Mouse (Mus musculus) kidney, embryonic 15.5 days (tissue): ENCODE measurements around the gene Gm28778. TPM values are rescaled to one million over a fixed set of nuclear protein-coding genes. Genes with fewer than 3 reads are reported as not detected.
"Not testable (repeated sequence)": the region's sequence is repeated elsewhere in the genome, so short reads cannot be mapped to it uniquely, and the experiment has no call there.

ENCODE experiments used
- ATAC-seq: fragments of 200-750 bp; cut with Nextera tagmentation; replicated peaks from 2 replicates; pipeline ENCODE4 v1.8.0; 2017; ENCODE audit warnings: moderate TSS enrichment; ENCODE audit not compliant: low FRiP score
- H3K27ac ChIP-seq: fragments of 300-500 bp; sonication (generic); 2 replicates; pipeline ENCODE4 v1.5.1; 2015; ENCODE audit warnings: mild to moderate bottlenecking, inconsistent platforms
- H3K27me3 ChIP-seq: fragments of 300-500 bp; sonication (generic); 2 replicates; pipeline ENCODE4 v1.6.1; 2015; ENCODE audit warnings: inconsistent platforms
- H3K36me3 ChIP-seq: fragments of 300-500 bp; sonication (generic); 2 replicates; pipeline ENCODE4 v1.6.1; 2015; ENCODE audit warnings: inconsistent platforms
- H3K4me1 ChIP-seq: fragments of 300-500 bp; sonication (generic); 2 replicates; pipeline ENCODE4 v1.6.1; 2015; ENCODE audit warnings: inconsistent platforms
- H3K4me2 ChIP-seq: fragments of 300-500 bp; sonication (generic); 2 replicates; pipeline ENCODE4 v1.6.1; 2015; ENCODE audit warnings: moderate library complexity, mild to moderate bottlenecking, inconsistent platforms
- H3K4me3 ChIP-seq: fragments of 300-500 bp; sonication (generic); replicated peaks from 2 replicates; pipeline ENCODE4 v1.5.1; 2015; ENCODE audit warnings: mild to moderate bottlenecking, inconsistent platforms
- H3K9ac ChIP-seq: fragments of 300-500 bp; sonication (generic); 2 replicates; pipeline ENCODE4 v1.6.1; 2015; ENCODE audit warnings: mild to moderate bottlenecking, inconsistent platforms
- H3K9me3 ChIP-seq: fragments of 300-500 bp; sonication (generic); replicated peaks from 2 replicates; pipeline ENCODE4 v1.6.1; 2016; ENCODE audit warnings: inconsistent platforms
- WGBS: fragments of 180-500 bp; shearing (Covaris S2); methylation state at CpG from one replicate; pipeline ENCODE4 v1.1.7; 2015; ENCODE audit warnings: mixed read lengths; 5-methylcytosine and 5-hydroxymethylcytosine counted together
- polyA plus RNA-seq: library from polyadenylated mRNA; unstranded; fragments of >200 nt; fragmentation: Nextera tagmentation; extraction: Ambion mirVana; gene quantifications from 2 replicates; pipeline ENCODE4 v1.2.1, GENCODE M21; 2015

Gm28778 gene
- polyA plus RNA-seq, 1 experiment from 2014 or later, result not detected

DNA sequence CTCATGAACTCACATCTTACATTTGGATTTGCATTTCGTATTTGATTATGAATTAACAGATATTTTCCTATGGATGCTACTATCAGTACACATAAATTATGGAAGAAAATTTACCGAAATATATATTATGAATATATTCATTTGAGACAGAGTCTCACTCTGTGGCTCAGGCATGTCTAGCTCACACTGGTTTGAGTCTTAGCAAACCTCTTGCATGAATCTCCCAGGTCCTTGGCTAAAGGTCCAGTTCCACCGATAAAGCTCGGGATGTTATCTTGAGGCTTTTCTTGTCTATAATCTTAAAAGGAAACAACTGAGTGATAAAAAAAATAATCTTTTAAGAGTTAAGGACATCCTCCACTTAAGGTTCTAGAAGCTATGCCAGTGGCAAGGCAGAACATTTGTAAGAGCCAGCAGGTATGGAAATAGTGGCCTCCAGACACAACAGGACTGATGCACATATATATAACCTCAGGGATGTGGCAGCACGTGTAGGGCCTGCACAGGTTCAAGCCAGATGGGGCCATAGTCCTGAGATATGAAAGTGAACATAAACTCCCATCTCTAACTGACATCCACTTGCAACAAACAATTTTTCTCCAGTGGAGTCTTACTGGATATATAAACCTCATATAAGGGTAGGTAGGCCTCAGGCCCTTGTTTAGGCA lies 28.1 kb downstream of the Gm28778 start:
- Histone ChIP-seq H3K9ac (no peak overlapping the region), H3K9me3 (no peaks in the 10 kb centered on the region), H3K4me1 (no peaks in the 10 kb centered on the region), H3K27ac (no peak overlapping the region), H3K4me3 (no peak overlapping the region), H3K4me2 (no peak overlapping the region), H3K27me3 (no peaks in the 10 kb centered on the region), H3K36me3 (peaks cover 25% of the 10 kb centered on the region; the same call in 1 of the 2 replicates)
- WGBS, result 92% methylated on average over 5 of the region's 5 CpGs
- ATAC-seq, result no peak

DNA sequence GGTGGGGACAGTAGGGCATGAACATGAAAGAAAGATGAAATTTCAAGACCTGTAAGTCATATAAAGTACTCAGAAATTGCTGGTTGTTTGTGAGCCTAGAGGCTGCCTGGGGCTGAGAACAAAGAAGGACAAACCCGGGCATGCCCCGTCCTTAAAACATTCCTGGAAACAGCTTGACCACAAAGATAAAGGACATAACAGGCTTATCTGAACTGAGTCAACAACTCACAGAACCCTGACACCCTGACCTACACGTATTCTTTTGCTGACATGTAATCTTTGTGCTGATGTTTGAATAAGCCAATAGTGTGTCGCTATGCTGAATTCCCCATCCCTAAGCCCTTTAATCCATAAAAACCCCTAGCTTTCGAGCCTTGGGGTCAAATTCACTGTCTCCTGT lies 36.6 kb downstream of the Gm28778 start:
- not testable (repeated sequence) for H3K36me3 ChIP-seq, H3K4me3 ChIP-seq, H3K27ac ChIP-seq, ATAC-seq, H3K9me3 ChIP-seq, H3K27me3 ChIP-seq, H3K4me2 ChIP-seq, H3K4me1 ChIP-seq, H3K9ac ChIP-seq
- WGBS, result 83% methylated on average over 5 of the region's 5 CpGs

DNA sequence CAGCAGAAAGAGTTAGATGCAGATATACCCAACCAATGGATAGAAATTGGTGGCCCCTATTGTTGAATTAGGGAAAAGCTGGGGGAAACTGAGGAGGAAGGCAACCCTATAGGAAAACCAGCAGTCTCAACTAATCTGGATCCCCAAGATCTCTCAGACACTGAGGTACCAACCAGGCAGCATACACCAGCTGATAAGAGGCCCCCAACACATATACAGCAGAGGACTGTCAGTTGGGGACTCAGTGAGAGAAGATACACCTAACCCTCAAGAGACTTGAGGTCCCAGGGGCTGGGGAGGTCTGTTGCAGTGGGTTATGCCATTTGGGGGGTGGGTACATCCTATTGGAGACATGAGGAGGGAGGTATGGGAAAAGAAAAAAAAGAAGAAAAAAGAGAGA lies 38.6 kb downstream of the Gm28778 start:
- H3K4me3 ChIP-seq, result no peak overlapping the region
- no peak overlapping the region for H3K4me2 ChIP-seq
- H3K27ac ChIP-seq, result no peak overlapping the region
- ATAC-seq, result no peak
- H3K4me1 ChIP-seq, result no peaks in the 10 kb centered on the region
- peaks cover 3% of the 10 kb centered on the region for H3K36me3 ChIP-seq
- no peaks in the 10 kb centered on the region; the same call in 1 of the 2 replicates for H3K9me3 ChIP-seq
- H3K27me3 ChIP-seq, result no peaks in the 10 kb centered on the region
- no peak overlapping the region for H3K9ac ChIP-seq

DNA sequence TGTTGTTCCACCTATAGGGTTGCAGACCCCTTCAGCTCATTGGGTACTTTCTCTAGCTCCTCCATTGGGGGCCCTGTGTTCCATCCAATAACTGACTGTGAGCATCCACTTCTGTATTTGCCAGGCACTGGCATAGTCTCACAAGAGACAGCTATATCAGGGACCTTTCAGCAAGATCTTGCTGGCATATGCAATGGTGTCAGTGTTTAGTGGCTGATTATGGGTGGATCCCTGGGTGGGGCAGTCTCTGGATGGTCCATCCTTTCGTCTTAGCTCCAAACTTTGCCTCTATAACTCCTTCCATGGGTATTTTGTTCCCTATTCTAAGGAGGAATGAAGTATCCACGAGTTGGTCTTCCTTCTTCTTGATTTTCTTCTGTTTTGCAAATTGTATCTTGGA lies 40.5 kb downstream of the Gm28778 start:
- not testable (repeated sequence) for H3K4me2 ChIP-seq, H3K27me3 ChIP-seq, H3K4me1 ChIP-seq, H3K27ac ChIP-seq, ATAC-seq, H3K4me3 ChIP-seq, H3K9ac ChIP-seq
- WGBS, result 78% methylated on average over 2 of the region's 2 CpGs
- Histone ChIP-seq H3K36me3 (peaks cover 22% of the 10 kb centered on the region), H3K9me3 (peaks cover 13% of the 10 kb centered on the region; the same call in 1 of the 2 replicates)

DNA sequence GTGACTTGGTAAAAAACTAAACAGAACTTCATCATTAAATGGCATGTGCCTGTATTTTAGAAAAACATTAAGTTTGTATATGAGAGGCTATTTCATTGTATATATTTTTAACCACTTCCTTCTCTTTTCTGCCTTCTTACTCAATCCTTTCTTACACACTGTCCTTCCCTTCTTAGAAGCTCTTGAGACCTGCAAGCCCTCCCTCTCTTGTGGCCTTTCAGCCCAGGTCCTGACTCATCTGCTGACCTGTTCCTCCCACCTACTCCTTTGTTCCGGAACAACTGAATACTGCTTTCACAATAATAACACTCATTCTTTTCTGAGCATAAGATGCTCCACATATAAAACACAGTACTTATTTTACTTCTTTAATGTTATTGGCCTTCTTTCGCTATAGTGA lies 44.2 kb downstream of the Gm28778 start:
- H3K27me3 ChIP-seq, result no peaks in the 10 kb centered on the region
- WGBS, result 92% methylated on average over 2 of the region's 2 CpGs
- ATAC-seq, result no peak
- H3K36me3 ChIP-seq, result peaks cover 51% of the 10 kb centered on the region
- no peak overlapping the region for H3K9ac ChIP-seq
- no peak overlapping the region for H3K4me3 ChIP-seq
- no peak overlapping the region for H3K27ac ChIP-seq
- no peak overlapping the region for H3K4me2 ChIP-seq
- 0 out of 2 replicates have a peak, but pooled peaks cover 13% of the 10 kb centered on the region for H3K9me3 ChIP-seq
- no peaks in the 10 kb centered on the region for H3K4me1 ChIP-seq

DNA sequence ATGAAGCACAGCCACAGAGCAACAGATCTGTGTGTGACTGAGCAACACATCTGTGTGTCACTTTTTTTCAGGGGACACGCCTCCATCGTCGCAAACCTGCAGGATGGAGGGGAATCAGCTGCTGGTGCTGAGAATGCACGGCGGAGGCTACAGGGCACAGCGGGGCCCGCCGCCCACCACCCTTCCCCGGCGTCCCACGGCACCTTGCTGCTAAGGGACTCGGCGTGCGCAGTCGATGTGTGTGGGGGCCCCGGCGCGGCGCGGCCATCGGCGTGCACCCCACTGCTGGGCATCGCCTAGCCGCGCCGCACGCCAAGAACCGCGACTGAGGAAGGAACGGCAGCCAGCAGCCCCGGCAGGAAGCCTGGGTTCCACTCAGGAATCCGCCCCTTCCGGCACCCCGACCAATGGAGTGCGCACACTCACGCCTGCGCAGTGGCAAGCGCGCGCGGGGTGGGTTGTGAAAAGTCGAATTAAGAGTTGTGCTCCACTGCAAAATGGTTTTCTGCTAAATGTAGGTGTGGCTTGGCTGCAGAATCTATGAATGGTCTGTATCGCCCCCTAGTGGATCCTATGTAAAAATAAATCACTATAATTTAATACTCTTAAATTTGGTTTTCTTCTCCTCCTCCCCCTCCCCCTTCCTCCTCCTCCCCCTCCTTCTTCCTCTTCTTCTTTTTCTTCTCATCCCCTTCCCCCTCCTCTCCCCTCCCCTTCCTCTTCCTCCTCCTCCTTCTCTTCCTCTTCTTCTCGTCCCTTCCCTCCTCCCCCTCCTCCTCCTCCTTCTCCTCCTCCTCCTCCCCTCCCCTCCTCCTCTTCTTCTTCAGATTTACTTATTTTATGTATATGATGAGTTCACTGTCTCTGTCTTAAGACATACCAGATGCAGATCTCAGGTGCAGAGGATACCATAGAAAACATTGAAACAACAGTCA lies 55.7 kb downstream of the Gm28778 start, which contains the start of the genes Asdurf, Gm28551 and Asnsd1:
TSS of gene Asdurf (minus strand) at position 293 of the 935 bp plus-strand sequence.
TSS of gene Gm28551 (minus strand) at position 341 of the 935 bp plus-strand sequence.
TSS of gene Asnsd1 (minus strand) at position 426 of the 935 bp plus-strand sequence.
- peak within 1 kb of the TSS; percentile 92 for H3K4me3 ChIP-seq
- peaks cover 25% of the 10 kb centered on the region for H3K36me3 ChIP-seq
- WGBS, result 0% methylated on average over 43 of the region's 44 CpGs
- peak within 1 kb of the TSS; percentile 96 for H3K9ac ChIP-seq
- peak within 1 kb of the TSS; percentile 91 for H3K27ac ChIP-seq
- H3K27me3 ChIP-seq, result no peaks in the 10 kb centered on the region
- peaks cover 6% of the 10 kb centered on the region for H3K4me1 ChIP-seq
- ATAC-seq, result peak; percentile 100
- no peaks in the 10 kb centered on the region for H3K9me3 ChIP-seq
- peak within 1 kb of the TSS; percentile 54 for H3K4me2 ChIP-seq

DNA sequence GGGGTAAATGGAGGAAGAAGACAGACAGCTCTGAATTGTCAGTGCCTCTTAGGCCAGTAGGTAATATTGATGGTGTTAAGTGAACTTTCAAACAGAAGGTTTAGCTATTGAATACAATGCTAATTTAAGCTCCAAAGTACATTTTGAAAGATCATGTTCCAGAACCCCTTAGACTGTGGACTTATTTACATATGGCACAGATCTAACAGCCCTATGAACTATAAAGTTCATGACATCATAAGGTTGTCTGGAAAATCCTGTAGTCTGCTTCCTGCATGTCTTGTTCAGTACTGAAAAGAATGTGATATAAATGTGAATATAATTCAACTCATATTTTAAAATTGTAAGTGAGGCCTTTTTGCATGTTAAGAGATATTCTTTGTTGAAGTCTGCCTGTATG lies 62.1 kb downstream of the Gm28778 start:
- Histone ChIP-seq H3K27ac (no peak overlapping the region), H3K9me3 (no peaks in the 10 kb centered on the region), H3K4me2 (no peak overlapping the region), H3K36me3 (no peaks in the 10 kb centered on the region), H3K4me3 (no peak overlapping the region), H3K27me3 (no peaks in the 10 kb centered on the region), H3K4me1 (no peaks in the 10 kb centered on the region), H3K9ac (no peak overlapping the region)
- ATAC-seq, result no peak

Other genes starting within 250 kb of the Gm28778 start
- 0.38 and 0.72 TPM in 2 replicates for gene Mstn, start 235.5 kb upstream of the Gm28778 start, polyA plus RNA-seq
- gene 1700019A02Rik, start 109.5 kb upstream of the Gm28778 start, polyA plus RNA-seq, result not detected in 2 replicates
- 18.6 and 19.1 TPM in 2 replicates for gene Pms1, start 93 bp upstream of the Gm28778 start, polyA plus RNA-seq
- gene Ormdl1, start within 50 bp of the Gm28778 start, polyA plus RNA-seq, result 42.7 and 42.9 TPM in 2 replicates
- gene Osgepl1, start 16.5 kb downstream of the Gm28778 start, polyA plus RNA-seq, result 19.3 and 23.2 TPM in 2 replicates
- 3.1 TPM in 1 of 2 replicates, not detected in the other for gene Asdurf, start 55.5 kb downstream of the Gm28778 start, polyA plus RNA-seq
- gene Gm28551, start 55.6 kb downstream of the Gm28778 start, polyA plus RNA-seq, result 0.65 and 0.77 TPM in 2 replicates
- 69.5 and 70.4 TPM in 2 replicates for gene Asnsd1, start 55.6 kb downstream of the Gm28778 start, polyA plus RNA-seq